Mouse (Mus musculus) CH12.LX (cell line): ENCODE results near the gene Ifna2.

Source experiments
- E2F4 ChIP-seq: IDR thresholded peaks from 2 replicates; pipeline ENCODE4 v1.6.1; 2011; ENCODE audit warnings: low read depth, low read length, improper control_type of control experiment; ENCODE audit not compliant: insufficient replicate concordance
- POLR2A ChIP-seq: IDR thresholded peaks from 2 replicates; pipeline ENCODE4 v1.6.1; 2011; ENCODE audit warnings: low read depth, mild to moderate bottlenecking, improper control_type of control experiment, low read length

DNA sequence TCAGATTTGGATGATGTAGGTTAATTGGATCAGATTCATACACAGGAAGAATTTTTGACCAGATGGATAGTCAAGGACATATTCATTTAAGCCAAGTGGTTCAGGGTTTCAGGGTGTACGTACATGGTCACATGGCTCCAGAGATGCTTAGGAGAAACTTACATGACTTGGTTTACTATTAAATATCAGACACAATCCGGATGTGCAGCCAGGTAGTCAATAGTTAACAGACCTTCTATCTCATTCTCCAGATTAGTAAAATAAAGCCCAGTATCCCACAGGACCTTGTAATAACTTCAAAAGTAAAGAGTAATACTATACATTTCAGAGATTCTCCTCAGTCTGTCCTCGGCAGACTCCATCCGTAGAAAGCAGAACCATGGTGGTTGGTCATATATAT is 49.4 kb downstream of the Ifna2 start, which contains the start of gene C87499:
- TF ChIP-seq E2F4, result no peak
- TF ChIP-seq POLR2A, result no peak
